Mouse (Mus musculus): ENCODE measurements around the gene Slc2a8. TPM values are rescaled to one million over a fixed set of nuclear protein-coding genes. Genes with fewer than 3 reads are reported as not detected.
A peak's percentile ranks its signal among the peaks of the same experiment; 100 is the strongest.

Gene Slc2a8
- polyA plus RNA-seq, 1 experiment, result 51.1 TPM

- DNase-seq, result no peak
- no peaks in the 10 kb centered on the region for H3K27me3 ChIP-seq (replicated peaks; ENCODE audit: control insufficient read depth, insufficient read depth, low read length)
- H3K27ac ChIP-seq (ENCODE audit: insufficient read depth, low read depth, low read length), result no peak overlapping the region
- no peak overlapping the region for H3K4me3 ChIP-seq (ENCODE audit: insufficient read depth, low read depth, low read length)
- H3K4me1 ChIP-seq (ENCODE audit: control insufficient read depth, insufficient read depth, low read length), result no peaks in the 10 kb centered on the region
- H3K36me3 ChIP-seq (ENCODE audit: control insufficient read depth, insufficient read depth, low read length), result no peaks in the 10 kb centered on the region
- TF ChIP-seq CTCF (conservative IDR thresholded peaks at IDR 0.05; ENCODE audit: insufficient read depth, insufficient read length, low read depth, low read length) (peak; percentile 27; the same call in 1 of the 2 replicates), POLR2A (IDR thresholded peaks at IDR 0.05; ENCODE audit: low read depth, low read length) (no peak)
- WGBS, result 61% methylated on average over 13 of the region's 13 CpGs
These were observed 8.4 kb upstream of the Slc2a8 start for GRCm38 (mm10) chr2:32990167-32990832.

- DNase-seq, result no peak
- Histone ChIP-seq H3K4me1 (ENCODE audit: control insufficient read depth, insufficient read depth, low read length) (no peaks in the 10 kb centered on the region), H3K4me3 (ENCODE audit: insufficient read depth, low read depth, low read length) (no peak overlapping the region), H3K27ac (ENCODE audit: insufficient read depth, low read depth, low read length) (no peak overlapping the region), H3K36me3 (ENCODE audit: control insufficient read depth, insufficient read depth, low read length) (no peaks in the 10 kb centered on the region), H3K27me3 (replicated peaks; ENCODE audit: control insufficient read depth, insufficient read depth, low read length) (no peaks in the 10 kb centered on the region)
- WGBS, result 65% methylated on average over 3 of the region's 3 CpGs
- TF ChIP-seq POLR2A (IDR thresholded peaks at IDR 0.05; ENCODE audit: low read depth, low read length) (no peak), CTCF (conservative IDR thresholded peaks at IDR 0.05; ENCODE audit: insufficient read depth, insufficient read length, low read depth, low read length) (no peak)
These were observed 7.5 kb upstream of the Slc2a8 start for GRCm38 (mm10) chr2:32989376-32989775.

- no peak overlapping the region for H3K27ac ChIP-seq (ENCODE audit: insufficient read depth, low read depth, low read length)
- 72% methylated on average over 8 of the region's 8 CpGs for WGBS
- no peak for DNase-seq
These were observed 4.0 kb upstream of the Slc2a8 start for GRCm38 (mm10) chr2:32985844-32986243.

DNA sequence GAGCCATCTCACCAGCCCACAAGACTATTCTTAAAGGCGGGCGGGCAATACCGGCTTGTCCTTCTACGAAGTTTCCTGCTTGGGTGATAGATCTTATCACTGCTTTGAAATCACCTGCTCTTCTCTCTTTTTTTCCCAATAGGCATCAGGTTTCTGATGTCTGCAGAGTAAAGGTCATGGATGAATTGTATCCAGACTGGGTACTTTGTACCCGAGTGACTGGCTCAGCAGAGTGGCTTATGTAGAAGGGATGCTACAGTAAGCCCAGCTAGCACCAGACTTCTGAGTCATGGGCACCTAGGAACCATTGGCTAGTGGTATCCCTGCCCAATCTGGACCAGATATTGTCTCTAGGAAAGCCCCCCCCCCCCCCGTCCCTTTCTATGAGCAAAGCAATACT is 1.7 kb upstream of the Slc2a8 start:
- Histone ChIP-seq H3K4me3 (ENCODE audit: insufficient read depth, low read depth, low read length) (no peak overlapping the region), H3K36me3 (ENCODE audit: control insufficient read depth, insufficient read depth, low read length) (no peaks in the 10 kb centered on the region), H3K27ac (ENCODE audit: insufficient read depth, low read depth, low read length) (no peak overlapping the region), H3K4me1 (ENCODE audit: control insufficient read depth, insufficient read depth, low read length) (peaks cover 12% of the 10 kb centered on the region), H3K27me3 (replicated peaks; ENCODE audit: control insufficient read depth, insufficient read depth, low read length) (no peaks in the 10 kb centered on the region)
- TF ChIP-seq POLR2A (IDR thresholded peaks at IDR 0.05; ENCODE audit: low read depth, low read length), result no peak
- TF ChIP-seq CTCF (conservative IDR thresholded peaks at IDR 0.05; ENCODE audit: insufficient read depth, insufficient read length, low read depth, low read length), result no peak
- DNase-seq, result no peak
- 27% methylated on average over 6 of the region's 6 CpGs for WGBS

More at GRCm38 (mm10) chr2:32985844-32986243, 4.0 kb upstream of the Slc2a8 start:
- no peaks in the 10 kb centered on the region for H3K36me3 ChIP-seq (ENCODE audit: control insufficient read depth, insufficient read depth, low read length)
- peaks cover 11% of the 10 kb centered on the region for H3K4me1 ChIP-seq (ENCODE audit: control insufficient read depth, insufficient read depth, low read length)
- H3K27me3 ChIP-seq (replicated peaks; ENCODE audit: control insufficient read depth, insufficient read depth, low read length), result no peaks in the 10 kb centered on the region
- no peak overlapping the region for H3K4me3 ChIP-seq (ENCODE audit: insufficient read depth, low read depth, low read length)
- TF ChIP-seq POLR2A (IDR thresholded peaks at IDR 0.05; ENCODE audit: low read depth, low read length), result no peak
- no peak for TF ChIP-seq CTCF (conservative IDR thresholded peaks at IDR 0.05; ENCODE audit: insufficient read depth, insufficient read length, low read depth, low read length)

- peak; percentile 23 for DNase-seq
- Histone ChIP-seq H3K27ac (ENCODE audit: insufficient read depth, low read depth, low read length) (peak overlapping the region; percentile 16; the same call in 1 of the 2 replicates), H3K36me3 (ENCODE audit: control insufficient read depth, insufficient read depth, low read length) (no peaks in the 10 kb centered on the region), H3K27me3 (replicated peaks; ENCODE audit: control insufficient read depth, insufficient read depth, low read length) (no peaks in the 10 kb centered on the region), H3K4me3 (ENCODE audit: insufficient read depth, low read depth, low read length) (peak overlapping the region; percentile 92), H3K4me1 (ENCODE audit: control insufficient read depth, insufficient read depth, low read length) (peaks cover 12% of the 10 kb centered on the region)
- TF ChIP-seq CTCF (conservative IDR thresholded peaks at IDR 0.05; ENCODE audit: insufficient read depth, insufficient read length, low read depth, low read length) (no peak), POLR2A (IDR thresholded peaks at IDR 0.05; ENCODE audit: low read depth, low read length) (no peak)
- WGBS, result 4% methylated on average over 4 of the region's 4 CpGs
These were observed 817 bp upstream of the Slc2a8 start for GRCm38 (mm10) chr2:32982700-32983099.

DNA sequence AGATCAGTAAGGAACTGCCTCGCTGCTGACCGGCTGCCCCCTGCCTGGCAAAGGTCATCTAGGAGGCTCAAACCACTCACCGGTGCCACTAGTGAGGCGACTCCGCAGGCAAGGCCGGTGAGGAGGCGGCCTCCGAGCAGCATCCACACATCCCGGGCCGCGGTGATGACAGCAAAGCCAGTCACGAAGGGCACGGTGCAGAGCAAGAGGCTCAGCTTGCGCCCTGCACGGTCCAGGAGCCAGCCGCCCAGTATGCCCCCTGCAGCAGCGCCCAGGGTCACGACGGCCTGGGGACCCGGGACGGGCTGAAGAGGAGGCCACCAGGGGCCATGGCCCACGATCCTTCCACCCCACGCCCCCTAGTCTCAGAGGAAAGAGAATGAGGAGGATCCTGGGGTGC is 602 bp downstream of the Slc2a8 start:
- H3K36me3 ChIP-seq (ENCODE audit: control insufficient read depth, insufficient read depth, low read length), result no peaks in the 10 kb centered on the region
- H3K27ac ChIP-seq (ENCODE audit: insufficient read depth, low read depth, low read length), result no peak overlapping the region
- 2% methylated on average over 23 of the region's 23 CpGs for WGBS
- TF ChIP-seq POLR2A (IDR thresholded peaks at IDR 0.05; ENCODE audit: low read depth, low read length), result no peak
- no peaks in the 10 kb centered on the region for H3K27me3 ChIP-seq (replicated peaks; ENCODE audit: control insufficient read depth, insufficient read depth, low read length)
- peaks cover 12% of the 10 kb centered on the region for H3K4me1 ChIP-seq (ENCODE audit: control insufficient read depth, insufficient read depth, low read length)
- H3K4me3 ChIP-seq (ENCODE audit: insufficient read depth, low read depth, low read length), result peak overlapping the region; percentile 92
- no peak for DNase-seq

- whole genome bisulfite sequencing, result 86% methylated on average over 7 of the region's 7 CpGs
- Histone ChIP-seq H3K36me3 (ENCODE audit: control insufficient read depth, insufficient read depth, low read length) (no peaks in the 10 kb centered on the region), H3K27me3 (replicated peaks; ENCODE audit: control insufficient read depth, insufficient read depth, low read length) (no peaks in the 10 kb centered on the region), H3K4me1 (ENCODE audit: control insufficient read depth, insufficient read depth, low read length) (peaks cover 12% of the 10 kb centered on the region), H3K27ac (ENCODE audit: insufficient read depth, low read depth, low read length) (no peak overlapping the region), H3K4me3 (ENCODE audit: insufficient read depth, low read depth, low read length) (no peak overlapping the region)
- TF ChIP-seq CTCF (conservative IDR thresholded peaks at IDR 0.05; ENCODE audit: insufficient read depth, insufficient read length, low read depth, low read length) (no peak), POLR2A (IDR thresholded peaks at IDR 0.05; ENCODE audit: low read depth, low read length) (no peak)
- DNase-seq, result no peak
These were observed 2.2 kb downstream of the Slc2a8 start for GRCm38 (mm10) chr2:32979675-32980074.

All from kidney, adult 2 months (tissue).